Mouse (Mus musculus) fat pad, adult 2 months (tissue): ENCODE results near the gene Ttyh2.
"Not testable (repeated sequence)": the region's sequence is repeated elsewhere in the genome, so short reads cannot be mapped to it uniquely, and the experiment has no call there.

Experiments
- DNase-seq: peaks from one replicate; pipeline ENCODE4 v3.0.0-alpha.2; 2011; ENCODE audit warnings: low read depth, low spot score; ENCODE audit errors: extremely low read depth

Gene Ttyh2

DNA sequence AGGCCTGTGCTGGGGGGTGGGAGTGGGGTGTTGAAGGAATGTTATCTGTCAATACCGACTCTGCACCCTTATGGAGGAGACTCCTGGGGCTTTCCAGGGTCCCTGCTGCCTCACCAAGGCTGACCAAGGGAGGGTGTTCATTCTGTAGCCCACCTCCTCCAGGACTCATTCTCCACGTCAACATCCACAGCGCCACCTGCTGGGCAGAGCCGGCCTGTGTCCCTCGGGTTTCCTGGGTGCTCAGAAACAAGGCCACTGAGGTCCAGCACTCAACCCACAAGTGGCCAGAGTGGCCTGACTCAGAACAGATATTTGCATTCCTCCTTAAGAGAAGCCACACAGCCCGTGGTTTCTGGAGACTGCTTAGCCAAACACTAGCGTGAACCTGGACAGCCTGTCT, 17.5 kb upstream of the Ttyh2 start:
- DNase-seq, result no peak

DNA sequence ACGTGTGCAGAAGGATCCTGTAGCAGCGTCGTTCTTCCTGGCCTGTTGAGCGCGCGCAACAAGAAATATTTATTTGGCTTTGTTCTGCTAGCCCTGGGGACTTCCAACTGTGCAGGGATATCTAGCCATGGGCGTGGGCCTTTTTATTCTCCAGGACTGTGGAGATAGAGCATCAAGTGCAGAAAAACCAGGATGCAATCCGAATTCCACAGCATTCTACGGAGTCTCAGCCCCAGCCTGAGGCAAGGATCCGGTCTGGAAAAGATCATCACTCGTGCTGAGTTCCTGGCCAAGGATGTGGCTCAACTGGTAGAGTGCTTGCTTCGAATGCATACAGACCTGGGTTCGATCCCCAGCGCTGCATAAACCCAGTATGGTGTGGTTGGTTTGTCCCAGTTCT, 13.1 kb upstream of the Ttyh2 start:
- DNase-seq, result no peak

DNA sequence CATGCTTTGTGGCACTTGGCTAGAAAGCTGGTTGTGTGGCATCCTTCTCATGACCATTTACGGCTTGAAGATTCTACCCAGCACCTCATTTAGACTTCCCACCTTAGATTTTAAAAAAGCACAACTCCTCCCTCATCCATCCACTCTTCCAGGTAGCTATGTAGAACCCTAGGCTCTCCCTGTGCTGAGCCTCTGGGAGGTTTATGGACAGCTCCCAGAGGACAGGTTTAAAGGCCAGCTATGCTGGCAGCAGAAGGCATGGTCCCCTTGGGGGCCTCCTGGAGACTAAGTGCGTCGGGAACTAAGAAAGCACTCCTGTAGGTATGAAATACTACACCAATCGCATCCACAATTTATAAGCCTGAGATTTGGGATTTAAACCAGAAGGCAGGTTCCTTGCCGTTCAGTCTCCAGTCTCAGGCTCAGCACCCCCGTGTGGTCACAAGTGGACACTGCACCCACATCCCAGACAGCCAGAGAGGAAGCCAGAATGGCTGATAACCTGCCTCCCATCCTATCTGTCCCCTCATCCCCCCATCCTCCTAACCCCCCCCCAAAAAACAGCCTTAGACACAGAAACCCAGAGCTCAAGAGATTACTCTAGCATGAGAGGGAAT, 12.4 kb upstream of the Ttyh2 start:
- no peak for DNase-seq

DNA sequence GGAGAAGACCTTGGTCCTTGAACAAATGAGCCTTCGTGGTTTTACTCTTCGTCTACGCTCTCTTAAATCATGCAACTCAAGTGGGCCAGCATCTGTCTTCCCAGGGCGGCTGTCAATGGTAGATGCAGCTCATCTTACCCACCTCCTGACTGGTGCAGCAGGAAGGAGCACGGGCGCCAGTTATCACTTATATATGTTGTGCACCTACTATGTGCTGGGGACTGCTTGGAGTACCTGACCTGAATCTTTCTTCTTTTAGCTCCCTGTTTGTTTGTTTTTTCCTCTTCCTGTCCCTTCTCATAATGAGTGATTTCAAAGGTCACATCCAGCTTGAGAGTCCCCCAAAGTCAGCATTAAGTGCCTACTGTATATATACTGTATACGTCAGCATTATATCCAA, 11.1 kb upstream of the Ttyh2 start:
- DNase-seq, result no peak

DNA sequence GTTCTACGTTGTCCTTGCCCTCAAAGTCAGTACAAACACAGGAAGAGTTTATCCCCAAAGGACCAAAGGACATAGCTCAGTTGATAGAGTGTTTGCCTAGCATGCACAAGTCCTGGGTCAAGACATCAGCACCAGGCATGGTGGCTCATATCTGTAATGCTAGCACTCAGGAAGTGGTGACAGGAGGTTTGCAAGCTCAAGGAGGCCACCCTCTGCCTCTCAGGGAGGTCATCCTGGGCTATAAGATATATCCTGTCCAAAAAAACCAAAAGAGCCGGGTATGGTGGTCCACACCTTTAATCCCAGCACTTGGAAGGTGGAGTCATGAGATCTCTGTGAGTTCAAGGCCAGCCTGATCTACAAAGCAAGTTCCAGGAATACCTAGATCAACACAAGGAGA, 9.8 kb upstream of the Ttyh2 start:
- DNase-seq, result no peak

DNA sequence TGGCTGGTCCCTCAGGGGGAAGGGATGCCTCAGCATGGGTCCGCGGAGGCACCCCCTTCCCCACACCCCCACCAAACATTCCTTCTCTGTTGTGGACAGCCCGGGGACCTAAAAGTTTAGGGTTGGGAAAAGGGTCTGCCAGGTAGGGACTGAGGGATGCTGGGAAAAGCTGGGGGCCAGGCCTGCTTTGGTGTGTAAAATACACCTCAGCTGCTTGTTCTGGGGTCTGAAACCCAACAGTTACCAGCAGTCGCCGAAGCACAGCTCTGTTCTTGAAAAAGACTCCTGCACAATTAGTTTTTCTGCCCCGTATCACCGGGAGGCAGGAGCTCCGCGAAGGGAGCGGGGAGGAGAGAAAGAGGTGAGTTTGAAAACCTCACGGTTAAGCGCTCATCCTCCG, 8.4 kb upstream of the Ttyh2 start:
- DNase-seq, result no peak

DNA sequence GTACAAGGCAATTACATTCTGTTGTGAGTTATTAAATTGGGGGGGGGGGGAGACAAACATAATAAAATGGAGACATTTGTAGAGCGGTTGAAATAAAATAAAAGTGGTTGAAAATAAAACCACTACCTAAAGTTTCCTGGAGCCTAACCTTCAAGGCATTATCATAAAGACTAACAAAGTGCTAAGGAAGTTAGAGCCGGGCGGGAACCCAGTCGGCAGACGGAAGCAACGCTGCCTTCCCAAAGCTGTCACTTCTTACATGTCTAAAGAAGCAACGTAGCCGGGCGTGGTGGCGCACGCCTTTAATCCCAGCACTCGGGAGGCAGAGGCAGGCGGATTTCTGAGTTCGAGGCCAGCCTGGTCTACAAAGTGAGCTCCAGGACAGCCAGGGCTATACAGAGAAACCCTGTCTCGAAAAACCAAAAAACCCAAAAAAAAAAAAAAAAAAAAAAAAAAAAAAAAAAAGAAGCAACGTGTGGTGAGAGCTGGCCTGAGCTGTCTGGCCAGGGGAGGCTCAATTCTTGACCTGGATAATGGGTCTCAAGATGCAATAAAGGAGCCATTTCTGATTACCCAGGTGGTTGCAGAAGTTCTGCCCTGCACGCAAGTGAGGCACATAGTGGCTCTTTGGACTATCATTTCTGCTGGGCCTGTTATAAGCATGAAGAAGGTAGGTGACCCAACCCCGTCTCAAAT, 7.8 kb upstream of the Ttyh2 start:
- DNase-seq, result no peak

DNA sequence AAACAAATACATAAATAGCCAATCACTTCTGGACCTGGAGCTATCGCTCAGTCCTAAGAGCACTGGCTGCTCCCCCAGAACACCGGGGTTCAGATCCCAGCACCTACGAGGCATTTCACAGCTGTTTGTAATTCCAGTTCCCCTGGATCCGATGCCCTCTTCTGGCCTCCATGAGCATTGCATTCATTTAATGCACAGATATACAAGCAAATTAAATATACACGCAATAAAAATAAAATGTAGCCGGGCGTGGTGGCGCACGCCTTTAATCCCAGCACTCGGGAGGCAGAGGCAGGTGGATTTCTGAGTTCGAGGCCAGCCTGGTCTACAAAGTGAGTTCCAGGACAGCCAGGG, 7.3 kb upstream of the Ttyh2 start:
- DNase-seq, result not testable (repeated sequence)

DNA sequence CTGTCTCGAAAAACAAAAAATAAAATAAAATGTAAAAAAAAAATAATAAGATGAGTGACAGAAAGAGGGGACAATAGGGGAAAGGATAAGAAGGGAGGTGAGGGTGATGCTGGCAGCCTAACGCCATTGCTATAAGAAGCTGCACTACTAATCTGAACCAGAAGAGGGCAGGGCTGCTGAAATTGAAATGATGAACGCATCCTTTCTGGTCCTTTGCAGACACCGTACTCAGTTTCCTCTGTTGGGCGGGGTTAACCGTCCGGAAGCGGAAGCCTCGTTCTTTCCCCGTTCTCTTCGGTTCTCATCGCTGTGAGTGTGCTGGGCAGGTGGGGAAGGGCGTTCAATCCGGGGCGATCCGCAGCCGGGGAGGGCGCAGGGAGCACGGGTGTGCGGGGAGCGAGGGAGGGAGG, 6.9 kb upstream of the Ttyh2 start, which contains the start of gene Rpl38:
Rpl38 (plus strand) TSS at position 224 of the 410 bp plus-strand sequence.
- no peak for DNase-seq

DNA sequence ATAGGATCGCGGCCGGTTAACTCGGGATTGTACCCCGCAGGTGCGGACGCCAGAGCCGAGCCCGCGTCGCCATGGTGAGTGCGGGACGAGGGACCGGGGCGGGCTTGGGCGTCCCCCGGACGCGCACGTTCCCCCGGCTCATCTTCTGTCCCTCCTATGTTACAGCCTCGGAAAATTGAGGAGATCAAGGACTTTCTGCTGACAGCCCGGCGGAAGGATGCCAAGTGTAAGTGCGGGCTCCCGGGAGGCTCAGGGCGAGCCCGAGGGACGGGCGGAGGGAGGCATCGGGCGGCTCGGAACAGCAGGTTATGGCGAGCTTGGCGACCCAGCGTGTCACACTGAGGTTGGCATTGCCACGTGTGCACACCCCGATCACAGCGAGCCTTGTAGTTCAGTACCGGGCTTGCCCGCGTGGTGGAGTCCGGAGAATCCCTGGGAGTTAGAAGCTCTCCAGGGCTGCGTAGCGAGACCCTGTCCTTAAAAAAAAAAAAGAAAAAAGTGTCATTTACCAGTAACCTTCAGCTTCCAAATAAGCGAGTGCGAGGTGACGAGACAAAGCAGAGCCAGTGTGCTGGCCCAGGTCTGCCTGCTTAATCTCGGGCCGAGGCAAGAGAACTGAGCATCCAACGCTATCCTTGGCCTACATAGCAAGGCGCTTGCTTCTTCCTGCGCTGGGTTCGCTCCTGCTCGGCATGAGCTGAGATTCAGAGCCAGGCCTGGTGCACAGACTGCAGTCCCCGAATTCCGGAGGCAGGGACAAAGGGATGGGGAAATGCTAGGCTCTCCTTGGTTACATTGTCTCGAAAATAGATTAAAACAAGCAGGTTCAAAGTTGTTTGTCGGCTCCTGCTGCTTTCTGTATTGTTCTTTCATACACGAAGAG, 6.2 kb upstream of the Ttyh2 start:
- no peak for DNase-seq

DNA sequence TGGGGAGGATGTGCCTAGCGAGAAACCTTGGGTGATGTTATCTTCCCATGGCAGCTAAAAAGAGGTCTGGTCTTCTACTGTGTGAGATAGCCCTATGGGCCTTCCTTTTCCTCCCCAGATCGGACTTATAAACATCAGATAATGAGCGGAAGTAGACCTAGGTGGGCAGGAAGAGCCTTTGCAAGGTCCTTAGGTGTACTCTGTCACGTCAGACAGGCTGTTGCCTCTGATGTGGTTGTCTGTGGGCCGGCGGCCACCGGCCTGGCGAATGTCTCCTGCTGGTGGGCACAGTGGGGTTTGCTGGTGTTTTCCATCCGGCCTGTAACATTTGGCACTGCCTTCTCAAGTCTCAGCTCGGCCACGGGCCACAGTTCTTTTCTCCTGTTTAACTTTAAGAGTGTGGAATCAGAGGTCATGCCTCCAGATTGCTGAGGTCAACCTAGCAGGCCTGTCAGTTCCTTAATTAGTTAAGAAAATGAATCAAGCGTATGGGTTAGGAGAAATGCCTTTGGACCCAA, 5.5 kb upstream of the Ttyh2 start:
- no peak for DNase-seq

DNA sequence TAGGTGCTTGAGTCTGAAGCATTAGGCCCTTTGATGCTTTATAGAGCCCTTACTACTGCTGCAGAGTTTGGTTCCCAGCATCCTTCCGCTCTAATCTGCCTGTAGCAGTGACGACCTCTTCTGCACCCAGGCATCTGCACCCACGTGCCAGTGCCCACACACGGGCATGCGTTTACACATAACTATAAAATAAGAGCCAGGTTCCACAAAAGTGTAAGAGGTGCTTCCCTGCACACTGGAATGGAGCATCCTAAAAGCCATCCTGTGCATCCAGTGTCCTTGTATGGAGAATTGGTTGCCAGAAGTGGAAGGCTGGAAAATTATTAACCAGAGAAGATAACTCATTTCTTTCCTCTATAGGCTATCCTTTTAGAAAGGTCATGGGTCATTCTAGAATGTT, 4.1 kb upstream of the Ttyh2 start:
- DNase-seq, result no peak

DNA sequence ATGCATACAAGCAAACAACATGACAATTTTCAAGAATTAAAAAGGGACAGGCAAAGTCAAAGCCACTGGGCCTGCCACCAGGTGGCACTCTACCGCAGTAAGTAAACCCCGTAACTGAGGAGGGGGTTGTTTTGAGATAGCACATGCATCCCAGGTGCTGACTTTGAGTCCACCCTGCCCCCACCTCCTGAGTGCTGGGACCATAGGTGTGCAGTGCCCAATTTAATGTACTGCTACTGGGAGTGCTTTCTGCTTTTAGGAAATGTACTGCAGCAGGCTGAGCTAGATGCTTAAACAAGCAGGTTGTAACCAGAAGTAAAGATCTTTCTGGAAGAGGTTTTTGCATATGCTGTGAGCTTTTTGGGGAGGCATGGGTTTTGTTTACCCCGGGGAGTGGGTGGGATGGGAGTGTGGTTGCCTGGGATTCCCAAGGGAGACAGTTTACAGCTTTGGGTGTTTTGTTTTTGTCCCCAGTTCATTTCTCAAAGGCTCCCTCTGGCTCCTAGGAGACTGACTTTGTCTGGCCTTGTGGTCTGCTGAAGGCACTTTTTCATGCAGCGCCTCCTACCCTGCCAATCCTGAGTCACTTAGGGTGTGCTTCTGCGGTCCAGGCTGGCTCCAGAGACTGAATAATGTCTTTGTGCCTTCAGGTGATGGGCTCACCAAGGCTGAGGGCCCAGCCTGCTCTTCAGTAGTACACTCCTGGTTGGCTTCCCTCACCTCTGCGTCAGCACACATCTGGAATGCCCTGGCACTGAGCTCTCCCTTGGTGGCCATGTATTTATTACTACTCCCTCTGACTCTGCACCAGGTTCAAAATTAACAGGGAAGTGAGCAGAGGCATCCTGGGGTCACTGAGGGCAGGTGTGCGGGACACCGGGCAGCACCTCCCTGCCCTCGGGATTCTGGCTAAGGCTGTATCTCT, 2.2 kb upstream of the Ttyh2 start:
- no peak for DNase-seq

DNA sequence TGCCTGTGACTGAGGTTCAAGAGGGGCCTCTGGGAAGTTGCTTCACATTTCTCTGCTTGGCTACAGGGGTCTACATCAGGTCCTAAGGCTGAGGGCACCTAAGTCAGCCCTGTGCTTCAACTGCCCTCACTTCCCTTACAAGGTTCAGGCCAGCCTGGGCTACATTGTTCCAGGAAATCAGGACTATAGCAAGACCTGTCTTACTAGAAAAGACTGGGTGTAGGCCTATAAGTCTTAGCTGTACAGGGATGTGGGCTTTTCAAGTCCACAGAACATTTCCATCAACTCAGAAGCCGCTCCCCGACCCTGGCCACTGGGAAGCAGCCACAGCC, 1.5 kb upstream of the Ttyh2 start:
- DNase-seq, result no peak

DNA sequence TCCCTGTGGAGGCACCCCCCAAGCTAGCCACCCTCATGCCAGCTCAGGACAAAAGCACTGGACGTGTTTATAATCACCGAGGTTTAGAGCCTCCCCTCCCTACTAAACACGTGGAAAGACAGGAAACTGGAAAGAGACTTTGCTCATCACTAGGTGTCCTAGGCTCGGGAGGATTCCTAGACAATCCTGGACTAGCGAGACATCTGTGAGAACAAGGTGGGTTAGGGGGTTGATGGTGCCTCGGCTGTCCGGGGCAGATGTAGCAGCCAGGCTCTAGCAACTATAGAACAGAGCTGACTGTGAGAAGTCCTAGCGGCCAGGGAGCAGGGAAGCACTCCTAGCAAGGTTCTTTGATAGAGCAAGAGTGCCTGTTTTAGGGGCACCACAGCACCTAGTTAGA, 1.1 kb upstream of the Ttyh2 start:
- no peak for DNase-seq

DNA sequence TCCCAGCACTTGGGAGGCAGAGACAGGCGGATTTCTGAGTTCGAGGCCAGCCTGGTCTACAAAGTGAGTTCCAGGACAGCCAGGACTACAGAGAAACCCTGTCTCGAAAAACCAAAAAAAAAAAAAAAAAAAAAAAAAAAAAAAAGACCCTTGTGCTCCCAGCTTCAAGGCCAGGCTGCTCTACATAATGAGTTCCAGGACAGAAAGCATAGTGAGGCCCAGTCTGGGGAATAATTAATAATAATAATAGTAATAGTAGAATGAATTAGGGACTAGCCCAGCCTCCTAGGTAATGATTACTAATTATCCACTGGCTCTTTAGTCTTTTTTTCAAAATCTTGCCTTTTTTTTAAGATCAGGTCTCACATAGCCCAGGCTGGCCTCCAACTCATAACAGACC, 435 bp upstream of the Ttyh2 start:
- not testable (repeated sequence) for DNase-seq

DNA sequence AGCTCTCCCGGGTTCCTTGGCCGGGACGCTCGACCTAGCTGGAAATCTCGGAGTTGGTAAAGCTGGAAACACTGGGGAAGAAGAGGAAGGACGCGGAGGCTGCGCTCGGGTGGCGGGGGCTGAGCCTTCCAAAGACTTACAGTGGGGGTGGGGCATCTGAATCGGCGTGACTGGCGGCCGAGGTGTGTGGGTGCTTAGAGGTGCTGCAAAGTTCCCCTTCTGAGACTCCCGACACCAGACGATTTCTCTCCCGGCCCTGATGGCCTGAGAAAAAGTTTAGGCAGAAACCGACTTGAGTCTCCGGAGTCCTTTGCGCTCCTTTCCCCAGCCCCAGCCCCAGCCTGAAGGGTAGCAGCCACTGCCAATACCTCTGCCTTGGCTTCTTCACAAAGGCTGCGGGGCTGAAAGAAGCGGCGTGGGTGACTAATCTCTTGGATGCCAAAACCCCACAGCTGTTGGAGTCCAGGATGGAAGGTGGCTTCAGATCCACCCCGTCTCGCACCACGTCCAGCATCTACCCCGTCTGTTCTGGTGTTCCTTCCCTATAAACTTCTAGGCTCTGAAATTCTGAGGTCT, 683 bp downstream of the Ttyh2 start:
- no peak for DNase-seq

DNA sequence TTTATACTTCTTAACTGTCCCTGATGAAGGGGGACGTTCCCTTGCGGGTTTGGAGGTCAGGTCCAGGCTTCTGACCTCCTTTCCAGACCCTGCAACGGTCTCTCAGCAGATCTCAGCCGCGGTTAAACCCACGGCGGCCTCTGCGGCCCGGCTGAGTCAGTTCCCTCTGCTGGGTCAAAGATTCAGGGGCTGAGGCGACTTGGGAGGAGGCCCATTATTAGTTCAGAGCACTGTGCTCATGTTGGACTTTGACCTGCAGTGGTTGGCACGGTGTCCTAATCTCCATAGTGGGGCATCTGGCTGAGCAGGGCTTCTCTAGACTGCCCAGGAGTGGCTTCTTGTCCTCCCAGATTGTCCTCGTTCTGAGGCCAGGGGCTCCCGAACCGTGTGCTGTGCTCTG, 1.2 kb downstream of the Ttyh2 start:
- DNase-seq, result no peak

DNA sequence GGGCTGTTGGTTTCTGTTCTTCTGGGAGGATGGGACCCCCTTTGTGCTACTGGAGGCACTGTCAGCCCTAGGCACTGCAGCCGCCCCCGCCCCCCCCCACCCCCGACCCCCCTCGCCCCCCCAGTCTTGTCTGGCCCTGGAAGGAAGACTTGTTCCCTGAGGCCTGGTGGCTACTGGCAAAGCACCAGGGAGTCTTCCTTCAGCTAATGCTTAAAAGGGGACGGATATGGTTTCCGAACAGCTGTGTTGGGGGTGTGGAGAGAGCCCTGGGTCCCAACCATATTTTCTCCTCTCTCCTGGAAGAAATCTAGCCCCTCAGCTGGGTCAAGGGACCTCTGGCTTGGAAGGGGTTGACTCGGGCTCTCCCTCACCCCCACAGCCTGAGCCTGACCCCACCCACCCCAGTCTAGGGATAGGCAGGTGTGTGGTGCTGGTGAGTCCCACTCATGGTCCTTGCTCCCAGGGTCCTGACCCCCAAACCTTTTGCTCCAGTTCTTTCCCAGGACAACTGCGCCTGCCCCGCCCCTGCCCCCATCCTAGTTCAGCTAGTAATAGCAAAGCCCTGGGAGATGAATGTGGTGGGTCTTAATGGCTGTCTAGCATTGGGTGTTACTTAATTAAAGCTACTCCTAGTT, 1.8 kb downstream of the Ttyh2 start:
- DNase-seq, result no peak

DNA sequence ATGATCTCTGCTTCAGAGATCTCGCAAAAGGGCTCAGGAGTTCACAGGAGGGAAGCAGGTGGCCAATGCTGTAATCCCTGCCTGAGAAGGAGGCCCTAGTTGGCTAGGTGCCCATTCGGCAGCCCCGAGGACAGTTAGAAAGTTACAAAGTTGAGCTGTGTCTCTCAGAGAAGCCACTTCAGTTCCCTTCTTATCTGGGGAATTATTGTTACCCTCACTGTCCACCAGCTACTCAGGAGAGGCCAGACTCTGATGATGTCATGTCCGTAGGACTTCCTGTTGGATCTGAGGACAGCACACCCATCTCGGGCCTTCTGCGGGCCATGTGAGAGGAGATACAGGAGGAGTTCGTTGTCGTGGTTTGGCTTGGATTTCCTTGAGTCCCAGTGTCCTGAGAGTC, 4.4 kb downstream of the Ttyh2 start:
- DNase-seq, result no peak
